Mouse (Mus musculus): ENCODE measurements at regions not wholly inside any gene's neighbourhood (a gene's known extent, or its start where the extent isn't known, plus 50 kb on each side); places are given as distances from the start of the nearest gene placed in this dataset.

GRCm38 (mm10) chr14:72200307-72200706 is 291.3 kb downstream of the Gm9195 start:
- no peak for DNase-seq

- DNase-seq = no peak
Measured at GRCm38 (mm10) chr14:72199900-72200299, 291.7 kb downstream of the Gm9195 start.

GRCm38 (mm10) chr14:72197972-72198371 is 293.7 kb downstream of the Gm9195 start:
- no peak for DNase-seq

GRCm38 (mm10) chr14:72187329-72187984 is 304.2 kb downstream of the Gm9195 start:
- DNase-seq = peak; percentile 10

GRCm38 (mm10) chr14:72175751-72176150 is 315.9 kb downstream of the Gm9195 start:
- no peak for DNase-seq

- no peak for DNase-seq
Measured at GRCm38 (mm10) chr14:72172549-72173405, 318.9 kb downstream of the Gm9195 start.

- DNase-seq = no peak
Measured at GRCm38 (mm10) chr14:72171777-72172176, 319.9 kb downstream of the Gm9195 start.

GRCm38 (mm10) chr14:72158537-72159323 is 332.9 kb downstream of the Gm9195 start:
- no peak for DNase-seq

- no peak for DNase-seq
Measured at GRCm38 (mm10) chr14:72155197-72155907, 336.3 kb downstream of the Gm9195 start.

- DNase-seq = no peak
Measured at GRCm38 (mm10) chr14:72151676-72152075, 340.0 kb downstream of the Gm9195 start.

- no peak for DNase-seq
Measured at GRCm38 (mm10) chr14:72149463-72149862, 342.2 kb downstream of the Gm9195 start.

- no peak for DNase-seq
Measured at GRCm38 (mm10) chr14:72148886-72149285, 342.8 kb downstream of the Gm9195 start.

- DNase-seq = no peak
Measured at GRCm38 (mm10) chr14:72146381-72146780, 345.3 kb downstream of the Gm9195 start.

GRCm38 (mm10) chr14:72142883-72143487 is 348.7 kb downstream of the Gm9195 start:
- no peak for DNase-seq

- DNase-seq = no peak
Measured at GRCm38 (mm10) chr14:72141136-72141535, 350.5 kb downstream of the Gm9195 start.

GRCm38 (mm10) chr14:72130149-72130548 is 361.5 kb downstream of the Gm9195 start:
- DNase-seq = no peak

GRCm38 (mm10) chr14:72121786-72122185 is 369.9 kb downstream of the Gm9195 start:
- no peak for DNase-seq

GRCm38 (mm10) chr14:72121006-72121405 is 370.6 kb downstream of the Gm9195 start:
- no peak for DNase-seq

- DNase-seq = no peak
Measured at GRCm38 (mm10) chr14:72116842-72117241, 374.8 kb downstream of the Gm9195 start.

- no peak for DNase-seq
Measured at GRCm38 (mm10) chr14:72113377-72113993, 378.2 kb downstream of the Gm9195 start.

GRCm38 (mm10) chr14:72110689-72111088 is 380.9 kb downstream of the Gm9195 start:
- no peak for DNase-seq

GRCm38 (mm10) chr14:72091579-72091978 is 400.1 kb downstream of the Gm9195 start:
- no peak for DNase-seq

Data from thymus, postnatal 4 days (tissue).